Mouse (Mus musculus) megakaryocyte, embryonic 14.5 days (primary cell): ENCODE results near the gene Hmga1.

ENCODE experiments used
- FLI1 ChIP-seq: IDR thresholded peaks from 2 replicates; pipeline ENCODE4 v1.6.1; 2012; ENCODE audit warnings: low read length, inconsistent platforms, mixed read lengths
- GATA1 ChIP-seq: IDR thresholded peaks from 3 replicates; pipeline ENCODE4 v1.6.1; 2012; ENCODE audit warnings: mixed read lengths, low read length, inconsistent platforms, borderline replicate concordance

GRCm38 (mm10) chr17:27596376-27597190 is 40.3 kb downstream of the Hmga1 start:
- no peak for TF ChIP-seq GATA1
- no peak for TF ChIP-seq FLI1
